Comparison of ENCODE assay signal across 18 mouse cellular contexts in the genomic region with DNA sequence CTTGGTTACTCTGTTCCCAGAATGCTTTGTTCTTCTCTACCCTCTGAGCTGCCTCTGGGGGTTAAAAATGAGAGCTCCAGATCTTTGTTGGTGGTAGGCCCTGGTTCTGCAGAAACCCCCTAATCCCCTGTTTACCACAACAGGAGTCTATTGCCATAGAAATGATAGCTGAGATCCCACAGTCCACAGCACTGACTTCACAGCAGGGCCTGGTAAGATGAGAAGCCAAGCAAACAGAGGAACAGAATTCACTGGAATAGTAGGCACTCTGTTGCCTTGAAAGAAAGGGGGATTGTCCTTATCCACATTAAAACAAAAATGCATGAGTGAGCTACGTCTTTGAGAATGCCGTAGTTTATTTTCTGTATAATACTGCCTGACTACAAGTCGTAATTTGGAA. TPM values are rescaled to one million over a fixed set of nuclear protein-coding genes. Genes with fewer than 3 reads are reported as not detected.
DNase-seq lines count a peak whose midpoint lies in the region; ATAC-seq and TF ChIP-seq lines count a peak whose summit lies in the region.
"Had no signal": no experiment of that assay in that cellular context is flagged by ENCODE, and none has a peak within 500 bp of the region (broad histone marks: within the 10 kb centered on the region; RNA-seq: fewer than 3 reads in every experiment).

No protein-coding gene starts in this region.

- 4% methylated on average over 3 of the region's 3 CpGs for WGBS in forebrain, embryonic 11.5 days
- WGBS in forebrain, embryonic 12.5 days = 8% methylated on average over 3 of the region's 3 CpGs
- WGBS in midbrain, embryonic 10.5 days = 28% methylated on average over 3 of the region's 3 CpGs
- WGBS in midbrain, embryonic 16.5 days = 21% methylated on average over 3 of the region's 3 CpGs
- 19% methylated on average over 3 of the region's 3 CpGs for WGBS in midbrain, postnatal 0 days

- H3K4me3 ChIP-seq in forebrain, embryonic 11.5 days (ENCODE audit: low read depth, low read length) = no peak overlapping the region
- no peak overlapping the region for H3K4me3 ChIP-seq in forebrain, embryonic 12.5 days (replicated peaks)
- no peak overlapping the region for H3K4me3 ChIP-seq in midbrain, embryonic 10.5 days
- H3K4me3 ChIP-seq in midbrain, embryonic 16.5 days (ENCODE audit: low read depth, low read length) = no peak overlapping the region
- no peak overlapping the region for H3K4me3 ChIP-seq in midbrain, postnatal 0 days (ENCODE audit: low read depth, low read length)
- H3K4me3 ChIP-seq: erythroblast, embryonic 14.5 days; left cerebral cortex, adult 2 months; lung, embryonic 15.5 days had no signal

- no peak overlapping the region for H3K27ac ChIP-seq in forebrain, embryonic 11.5 days (ENCODE audit: low read depth, low read length)
- H3K27ac ChIP-seq in forebrain, embryonic 12.5 days = no peak overlapping the region
- 0 out of 2 replicates have a peak overlapping the region, but pooled peaks have one; percentile 4 for H3K27ac ChIP-seq in midbrain, embryonic 10.5 days (replicated peaks)
- H3K27ac ChIP-seq in midbrain, embryonic 16.5 days (ENCODE audit: low read length) = no peak overlapping the region
- no peak overlapping the region for H3K27ac ChIP-seq in midbrain, postnatal 0 days (ENCODE audit: low read depth, low read length)
- H3K27ac ChIP-seq: left cerebral cortex, adult 2 months; lung, embryonic 15.5 days had no signal

- DNase-seq in forebrain, embryonic 11.5 days (ENCODE audit: low spot score) = no peak
- DNase-seq in midbrain, embryonic 10.5 days (ENCODE audit: low spot score) = peak; percentile 23
- DNase-seq in forelimb bud, embryonic 11.5 days (ENCODE audit: low read depth, low spot score) = peak; percentile 61
- peak; percentile 49 for DNase-seq in midbrain, postnatal 0 days (ENCODE audit: low spot score)
- DNase-seq in frontal cortex, postnatal 25 days (ENCODE audit: low spot score in 2 of 2) = no peak
- no peak for DNase-seq in right cerebral cortex, postnatal 25 days
- DNase-seq: adrenal gland, postnatal 36 days; cerebellum, postnatal 25 days; heart, postnatal 10 days; right cerebral cortex, postnatal 14 days had no signal

- H3K9me3 ChIP-seq in forebrain, embryonic 11.5 days (ENCODE audit: control insufficient read depth, low read length) = no peaks in the 10 kb centered on the region
- H3K9me3 ChIP-seq in forebrain, embryonic 12.5 days = no peaks in the 10 kb centered on the region
- no peaks in the 10 kb centered on the region for H3K9me3 ChIP-seq in midbrain, embryonic 10.5 days (replicated peaks)
- H3K9me3 ChIP-seq in midbrain, embryonic 16.5 days (replicated peaks; ENCODE audit: control insufficient read depth, low read length, poor library complexity, severe bottlenecking) = 0 out of 2 replicates have a peak, but pooled peaks cover 3% of the 10 kb centered on the region
- H3K9me3 ChIP-seq in midbrain, postnatal 0 days (ENCODE audit: low read length) = no peaks in the 10 kb centered on the region
- H3K9me3 ChIP-seq: lung, embryonic 15.5 days had no signal

- no peak for TF ChIP-seq CTCF in midbrain, postnatal 0 days (IDR thresholded peaks at IDR 0.05)

- ATAC-seq in forebrain, embryonic 11.5 days (replicated peaks; ENCODE audit: low FRiP score) = 0 out of 2 replicates have a peak, but pooled peaks have one; percentile 42
- ATAC-seq in forebrain, embryonic 12.5 days (ENCODE audit: low FRiP score) = no peak
- ATAC-seq in midbrain, embryonic 16.5 days = no peak
- no peak for ATAC-seq in midbrain, postnatal 0 days (ENCODE audit: low FRiP score)
- ATAC-seq: activated CD4-positive, CD25-positive, alpha-beta regulatory T cell, adult 4 months had no signal

- H3K4me2 ChIP-seq in forebrain, embryonic 11.5 days (ENCODE audit: low read depth, low read length, severe bottlenecking) = no peak overlapping the region
- H3K4me2 ChIP-seq in forebrain, embryonic 12.5 days = no peak overlapping the region; the same call in 1 of the 2 replicates
- H3K4me2 ChIP-seq in midbrain, embryonic 16.5 days (ENCODE audit: low read length) = no peak overlapping the region
- no peak overlapping the region for H3K4me2 ChIP-seq in midbrain, postnatal 0 days (ENCODE audit: low read depth, low read length, poor library complexity, severe bottlenecking)
- H3K4me2 ChIP-seq: lung, embryonic 15.5 days had no signal

- no peak overlapping the region for H3K9ac ChIP-seq in forebrain, embryonic 11.5 days (ENCODE audit: low read length)
- H3K9ac ChIP-seq in forebrain, embryonic 12.5 days = no peak overlapping the region
- H3K9ac ChIP-seq in midbrain, embryonic 16.5 days (ENCODE audit: low read depth, low read length) = no peak overlapping the region
- H3K9ac ChIP-seq in midbrain, postnatal 0 days (replicated peaks; ENCODE audit: low read length, poor library complexity, severe bottlenecking) = no peak overlapping the region
- H3K9ac ChIP-seq: lung, embryonic 15.5 days had no signal

- no peaks in the 10 kb centered on the region for H3K4me1 ChIP-seq in forebrain, embryonic 11.5 days (replicated peaks; ENCODE audit: control insufficient read depth, insufficient read depth, low read length)
- H3K4me1 ChIP-seq in forebrain, embryonic 12.5 days = peaks cover 7% of the 10 kb centered on the region; the same call in 1 of the 2 replicates
- H3K4me1 ChIP-seq in midbrain, embryonic 10.5 days = peaks cover 8% of the 10 kb centered on the region
- H3K4me1 ChIP-seq in midbrain, embryonic 16.5 days (ENCODE audit: control insufficient read depth, insufficient read depth, low read length) = no peaks in the 10 kb centered on the region
- H3K4me1 ChIP-seq in midbrain, postnatal 0 days (ENCODE audit: insufficient read depth, low read length) = no peaks in the 10 kb centered on the region

- H3K36me3 ChIP-seq in forebrain, embryonic 11.5 days (ENCODE audit: control insufficient read depth, insufficient read depth, low read length) = no peaks in the 10 kb centered on the region
- no peaks in the 10 kb centered on the region for H3K36me3 ChIP-seq in forebrain, embryonic 12.5 days (replicated peaks)
- H3K36me3 ChIP-seq in midbrain, embryonic 10.5 days = no peaks in the 10 kb centered on the region
- no peaks in the 10 kb centered on the region for H3K36me3 ChIP-seq in midbrain, embryonic 16.5 days (ENCODE audit: control insufficient read depth, insufficient read depth, low read length)
- H3K36me3 ChIP-seq in midbrain, postnatal 0 days (ENCODE audit: insufficient read depth, low read length) = no peaks in the 10 kb centered on the region
- H3K36me3 ChIP-seq: lung, embryonic 15.5 days had no signal

- no peaks in the 10 kb centered on the region for H3K27me3 ChIP-seq in forebrain, embryonic 11.5 days (ENCODE audit: control insufficient read depth, insufficient read depth, low read length)
- 0 out of 2 replicates have a peak, but pooled peaks cover 3% of the 10 kb centered on the region for H3K27me3 ChIP-seq in forebrain, embryonic 12.5 days
- no peaks in the 10 kb centered on the region; the same call in 1 of the 2 replicates for H3K27me3 ChIP-seq in midbrain, embryonic 10.5 days (ENCODE audit: low read depth, poor library complexity, severe bottlenecking)
- no peaks in the 10 kb centered on the region for H3K27me3 ChIP-seq in midbrain, embryonic 16.5 days (ENCODE audit: control insufficient read depth, insufficient read depth, low read depth, low read length)
- H3K27me3 ChIP-seq in midbrain, postnatal 0 days (ENCODE audit: insufficient read depth, low read length) = no peaks in the 10 kb centered on the region
- H3K27me3 ChIP-seq: CH12.LX; lung, embryonic 15.5 days had no signal

RNA-seq across cellular contexts. Expression of gene Musk, which starts 41.0 kb away (rescaled TPM):
- polyA plus RNA-seq in forebrain, embryonic 11.5 days (2014; fragmentation: Nextera tagmentation; extraction: Ambion mirVana) = 0.07 TPM in 1 of 2 replicates, not detected in the other
- 0.06 TPM in 1 of 2 replicates, not detected in the other for polyA plus RNA-seq in forebrain, embryonic 12.5 days (2016; fragmentation: Nextera tagmentation; extraction: Ambion mirVana)
- 0.07 TPM in 1 of 2 replicates, not detected in the other for polyA plus RNA-seq in midbrain, embryonic 10.5 days (2016; fragmentation: Nextera tagmentation; extraction: Ambion mirVana)
- polyA plus RNA-seq in midbrain, embryonic 16.5 days (2015; fragmentation: Nextera tagmentation; extraction: Ambion mirVana) = 0.06 and 0.20 TPM in 2 replicates
- total RNA-seq in midbrain, postnatal 0 days (2014; rRNA removed) = 0.49 and 0.61 TPM in 2 replicates
- polyA plus RNA-seq in midbrain, postnatal 0 days (2015; fragmentation: Nextera tagmentation; extraction: Ambion mirVana) = 0.29 and 0.41 TPM in 2 replicates
- total RNA-seq: CH12.LX; liver, adult 2 months had no signal
- polyA plus RNA-seq: activated CD4-positive, CD25-positive, alpha-beta regulatory T cell, adult 4 months; erythroblast, embryonic 14.5 days; liver, adult 2 months had no signal

Comparison
In these comparisons a context has a peak if more than half of its experiments do, and no peak if none do; other contexts are left out.
1. DNase-seq: peak in midbrain, embryonic 10.5 days (single experiment), forelimb bud, embryonic 11.5 days (single experiment) and midbrain, postnatal 0 days (single experiment); none in forebrain, embryonic 11.5 days (single experiment), frontal cortex, postnatal 25 days (0 of 2) and right cerebral cortex, postnatal 25 days (single experiment).